16 mouse cellular contexts compared by ENCODE assay signal in the genomic region with DNA sequence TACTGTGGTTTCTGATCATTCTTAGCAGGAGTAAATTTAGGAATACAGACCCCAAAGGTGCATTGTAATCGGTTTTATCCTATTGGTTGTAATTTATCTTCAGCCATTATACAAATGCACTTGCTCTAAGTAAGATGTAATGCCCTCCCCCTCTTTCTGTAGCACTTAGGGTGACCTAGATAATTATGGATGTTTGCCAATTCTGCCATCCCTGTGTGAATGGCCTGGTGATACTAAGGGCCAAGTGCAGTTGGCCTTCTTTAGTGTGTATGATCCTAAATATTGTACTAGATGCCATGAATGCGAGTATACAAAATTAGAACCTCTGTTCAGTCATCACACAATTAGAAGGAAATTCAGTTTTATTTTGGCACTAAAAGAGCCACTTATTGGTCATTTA.
DNase-seq lines count a peak whose midpoint lies in the region.
"Had no signal": no experiment of that assay in that cellular context is flagged by ENCODE, and none has a peak within 500 bp of the region (broad histone marks: within the 10 kb centered on the region; RNA-seq: fewer than 3 reads in every experiment).

No protein-coding gene starts in this region.

- peak; percentile 12 for DNase-seq in MN1 (ENCODE audit: low spot score)
- peak; percentile 93 for DNase-seq in brain, adult 2 months (ENCODE audit: low read depth, low spot score)
- peak; percentile 84 for DNase-seq in cerebellum, adult 9-10 months
- DNase-seq in cerebellum, postnatal 36 days = peak; percentile 17 to 21
- no peak for DNase-seq in spleen, postnatal 14 days (ENCODE audit: low spot score in 2 of 2)
- no peak for DNase-seq in gastrocnemius, postnatal 10 days
- DNase-seq: adrenal gland, adult 8-10 months; B cell, adult 2 months; gastrocnemius, adult 2 months; heart, adult 2 months; heart, postnatal 10 days; kidney, adult 2 months; kidney, postnatal 36 days; right cerebral cortex, postnatal 25 days; spleen, adult 18-20 months; thymus, postnatal 4 days had no signal

Comparison
In these comparisons a context has a peak if more than half of its experiments do, and no peak if none do; other contexts are left out.
1. DNase-seq: peak in MN1 (single experiment), brain, adult 2 months (single experiment), cerebellum, adult 9-10 months (single experiment) and cerebellum, postnatal 36 days (2 of 2); none in spleen, postnatal 14 days (0 of 2) and gastrocnemius, postnatal 10 days (single experiment).